Mouse (Mus musculus) midbrain, postnatal 0 days (tissue): ENCODE measurements at regions not wholly inside any gene's neighbourhood (a gene's known extent, or its start where the extent isn't known, plus 50 kb on each side); places are given as distances from the start of the nearest gene placed in this dataset.

Experiments
- ATAC-seq: fragments of 200-750 bp; cut with Nextera tagmentation; 2 replicates; pipeline ENCODE4 v1.8.0; 2017; ENCODE audit warnings: moderate number of reproducible peaks, mild to moderate bottlenecking, moderate TSS enrichment, moderate library complexity; ENCODE audit not compliant: low FRiP score
- DNase-seq: peaks from one replicate; pipeline ENCODE4 v3.0.0-alpha.2; 2015; ENCODE audit warnings: low spot score
- H3K27ac ChIP-seq: fragments of 300-500 bp; sonication (generic); 2 replicates; pipeline ENCODE4 v1.5.1; 2014; ENCODE audit warnings: low read depth, mild to moderate bottlenecking, low read length, mixed read lengths
- H3K27me3 ChIP-seq: fragments of 300-500 bp; sonication (generic); 2 replicates; pipeline ENCODE4 v1.6.1; 2014; ENCODE audit warnings: low read length, control low read depth, mixed read lengths; ENCODE audit not compliant: insufficient read depth
- H3K36me3 ChIP-seq: fragments of 300-500 bp; sonication (generic); 2 replicates; pipeline ENCODE4 v1.6.1; 2014; ENCODE audit warnings: low read length, control low read depth, mixed read lengths; ENCODE audit not compliant: insufficient read depth
- H3K4me1 ChIP-seq: fragments of 300-500 bp; sonication (generic); 2 replicates; pipeline ENCODE4 v1.6.1; 2014; ENCODE audit warnings: mild to moderate bottlenecking, control low read depth, antibody characterized with exemption, low read length, mixed read lengths; ENCODE audit not compliant: insufficient read depth
- H3K4me2 ChIP-seq: fragments of 300-500 bp; sonication (generic); 2 replicates; pipeline ENCODE4 v1.6.1; 2014; ENCODE audit warnings: low read depth, mild to moderate bottlenecking, low read length, mixed read lengths; ENCODE audit not compliant: poor library complexity, severe bottlenecking
- H3K4me3 ChIP-seq: fragments of 300-500 bp; sonication (generic); 2 replicates; pipeline ENCODE4 v1.5.1; 2014; ENCODE audit warnings: low read depth, mild to moderate bottlenecking, low read length, moderate library complexity
- H3K9ac ChIP-seq: fragments of 300-500 bp; sonication (generic); replicated peaks from 2 replicates; pipeline ENCODE4 v1.6.1; 2014; ENCODE audit warnings: mild to moderate bottlenecking, low read length, moderate library complexity, mixed read lengths; ENCODE audit not compliant: poor library complexity, severe bottlenecking
- H3K9me3 ChIP-seq: fragments of 300-500 bp; sonication (generic); 2 replicates; pipeline ENCODE4 v1.6.1; 2016; ENCODE audit warnings: low read length, control low read depth
- CTCF ChIP-seq: IDR thresholded peaks from 2 replicates; pipeline ENCODE4 v1.5.1; 2016; ENCODE audit warnings: antibody characterized with exemption, mild to moderate bottlenecking
- WGBS: fragments of 180-500 bp; shearing (Covaris S2); extraction: QIAGEN DNeasy Blood & Tissue Kit; methylation state at CpG from one replicate; pipeline ENCODE4 v1.1.7; 2014; 5-methylcytosine and 5-hydroxymethylcytosine counted together

DNA sequence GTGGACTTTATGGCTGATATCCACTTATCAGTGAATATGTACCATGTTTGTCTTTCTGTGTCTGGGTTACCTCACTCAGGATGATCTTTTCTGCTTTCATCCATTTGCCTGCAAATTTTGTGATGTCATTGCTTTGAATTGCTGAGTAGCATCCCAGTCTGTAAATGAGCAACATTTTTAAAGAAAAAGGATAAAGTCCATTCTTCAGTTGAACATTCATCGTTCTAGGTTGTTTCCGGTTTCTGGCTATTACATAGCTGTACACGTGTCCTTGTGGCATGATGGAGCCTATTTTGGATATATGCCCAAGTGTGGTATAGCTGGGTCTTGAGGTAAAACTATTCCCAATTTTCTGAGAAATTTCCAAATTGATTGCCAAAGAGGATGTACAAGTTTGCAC is 107.9 kb upstream of the Ccdc122 start:
- H3K9me3 ChIP-seq: no peaks in the 10 kb centered on the region
- WGBS: 93% methylated on average over 3 of the region's 3 CpGs

DNA sequence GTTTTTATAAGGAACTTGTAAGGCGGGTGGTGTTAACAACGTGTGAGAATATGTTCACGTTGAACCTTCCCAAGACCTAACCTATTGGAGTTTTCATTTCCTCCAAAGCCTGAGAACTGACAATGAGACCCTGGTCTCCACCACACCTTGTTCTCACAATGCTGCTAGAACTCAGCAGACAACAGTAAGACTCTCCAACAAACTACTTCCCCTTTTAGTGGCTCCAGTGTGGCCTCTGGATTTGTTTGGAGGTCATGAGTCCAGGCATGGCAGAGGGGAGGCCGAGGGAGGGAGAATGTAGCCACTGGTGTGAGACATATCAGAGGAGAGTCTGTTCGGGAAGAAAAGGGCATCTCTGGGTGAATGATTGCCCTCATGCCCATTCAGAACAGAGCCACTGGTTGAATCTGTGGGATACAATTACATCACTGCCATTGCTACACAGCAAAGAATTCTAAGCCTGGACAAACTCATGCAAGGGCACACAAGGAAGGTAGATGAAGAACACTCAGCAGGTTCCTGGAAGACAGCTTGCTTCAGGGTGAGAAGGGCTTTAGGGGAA is 109.2 kb upstream of the Ccdc122 start:
- Histone ChIP-seq H3K36me3 (no peaks in the 10 kb centered on the region), H3K9me3 (no peaks in the 10 kb centered on the region), H3K9ac (no peak overlapping the region), H3K27me3 (no peaks in the 10 kb centered on the region), H3K4me1 (peaks cover 6% of the 10 kb centered on the region; the same call in 1 of the 2 replicates), H3K4me3 (no peak overlapping the region), H3K27ac (no peak overlapping the region), H3K4me2 (no peak overlapping the region)
- ATAC-seq: no peak
- WGBS: 74% methylated on average over 5 of the region's 5 CpGs
- TF ChIP-seq CTCF: no peak
- DNase-seq: no peak

More for the DNA sequence above, 107.9 kb upstream of the Ccdc122 start:
- ATAC-seq: no peak
- no peak for DNase-seq
- H3K27ac ChIP-seq: no peak overlapping the region
- no peak overlapping the region for H3K9ac ChIP-seq
- H3K36me3 ChIP-seq: no peaks in the 10 kb centered on the region
- H3K4me3 ChIP-seq: no peak overlapping the region
- no peak overlapping the region for H3K4me2 ChIP-seq
- no peaks in the 10 kb centered on the region for H3K27me3 ChIP-seq
- no peak for TF ChIP-seq CTCF
- peaks cover 6% of the 10 kb centered on the region; the same call in 1 of the 2 replicates for H3K4me1 ChIP-seq

DNA sequence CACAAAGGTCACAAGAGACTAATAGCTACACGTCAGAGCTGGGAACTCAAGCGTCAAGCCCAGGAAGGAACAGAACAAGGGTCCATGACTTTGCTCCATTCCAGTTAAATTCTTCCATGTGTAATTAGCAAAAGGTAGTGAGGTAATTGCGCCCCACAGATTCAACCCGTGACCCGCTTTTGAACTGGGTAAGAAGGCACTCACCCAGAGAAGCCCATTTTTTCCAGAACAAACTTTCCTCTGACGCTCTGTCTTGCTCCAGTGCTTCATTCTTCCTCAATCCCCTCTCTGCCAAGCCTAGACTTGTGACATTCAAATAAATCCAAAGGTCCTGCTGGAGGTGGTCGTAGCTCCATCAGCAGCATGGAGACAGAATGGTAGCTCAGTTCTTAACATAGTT is 110.2 kb upstream of the Ccdc122 start:
- no peaks in the 10 kb centered on the region for H3K9me3 ChIP-seq
- H3K9ac ChIP-seq: no peak overlapping the region
- H3K36me3 ChIP-seq: no peaks in the 10 kb centered on the region
- DNase-seq (no peak), ATAC-seq (no peak)
- no peaks in the 10 kb centered on the region for H3K27me3 ChIP-seq
- H3K4me2 ChIP-seq: no peak overlapping the region
- 87% methylated on average over 7 of the region's 7 CpGs for WGBS
- no peak overlapping the region for H3K27ac ChIP-seq
- H3K4me1 ChIP-seq: peaks cover 6% of the 10 kb centered on the region; the same call in 1 of the 2 replicates
- no peak overlapping the region for H3K4me3 ChIP-seq
- no peak for TF ChIP-seq CTCF

DNA sequence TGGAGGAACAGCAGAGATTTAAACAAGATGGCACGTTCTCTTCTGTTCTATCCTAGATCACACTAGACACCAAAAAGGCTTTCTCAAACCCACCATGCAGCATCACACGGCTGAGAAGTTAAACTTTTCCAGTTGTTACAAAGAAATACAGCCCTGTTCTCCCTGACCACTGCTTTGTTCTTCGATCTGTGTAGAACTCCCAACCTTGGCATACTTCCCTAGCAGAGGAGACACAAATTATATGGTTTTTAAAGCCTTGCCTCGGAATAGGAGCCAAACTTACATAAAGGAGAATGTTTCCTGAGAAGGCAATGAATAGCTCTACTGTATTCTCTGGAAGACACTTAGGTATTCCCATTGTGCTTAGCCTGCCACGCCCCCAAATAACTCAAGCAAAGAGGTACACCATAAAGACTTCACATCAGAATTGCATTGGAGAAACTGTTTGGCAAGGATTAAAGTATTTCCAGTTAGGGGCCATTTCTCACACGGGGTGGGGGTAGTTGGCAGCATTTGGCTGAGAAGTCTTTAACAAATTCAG is 114.1 kb upstream of the Ccdc122 start:
- no peak for TF ChIP-seq CTCF
- Histone ChIP-seq H3K27me3 (no peaks in the 10 kb centered on the region), H3K36me3 (no peaks in the 10 kb centered on the region), H3K4me1 (no peaks in the 10 kb centered on the region), H3K4me2 (no peak overlapping the region), H3K27ac (no peak overlapping the region), H3K4me3 (no peak overlapping the region), H3K9me3 (no peaks in the 10 kb centered on the region), H3K9ac (no peak overlapping the region)
- 71% methylated on average over 6 of the region's 6 CpGs for WGBS
- DNase-seq (no peak), ATAC-seq (no peak)

DNA sequence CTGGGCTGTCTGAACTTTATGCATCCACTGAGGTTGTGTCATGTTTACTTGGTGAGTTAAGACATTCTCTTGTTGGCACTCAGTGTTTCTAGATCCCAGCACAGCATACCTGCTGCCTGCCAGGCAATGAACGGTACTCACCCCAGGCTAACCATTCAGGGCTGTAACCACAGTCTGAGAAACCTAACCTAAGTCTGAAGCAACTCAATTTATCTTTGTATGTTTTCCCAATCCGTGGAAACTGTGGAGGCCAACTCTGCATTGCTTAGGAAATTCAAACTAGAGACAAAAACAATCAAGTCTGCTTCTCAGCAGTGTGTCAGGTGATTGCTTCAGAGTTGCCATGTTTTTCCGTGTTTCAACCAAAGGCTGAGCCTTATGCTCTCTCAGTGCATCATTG is 118.5 kb upstream of the Ccdc122 start:
- no peak overlapping the region for H3K27ac ChIP-seq
- H3K27me3 ChIP-seq: no peaks in the 10 kb centered on the region
- H3K4me1 ChIP-seq: no peaks in the 10 kb centered on the region
- no peak for ATAC-seq
- 82% methylated on average over 3 of the region's 3 CpGs for WGBS
- H3K36me3 ChIP-seq: no peaks in the 10 kb centered on the region
- H3K9me3 ChIP-seq: no peaks in the 10 kb centered on the region
- no peak overlapping the region for H3K4me3 ChIP-seq
- no peak for DNase-seq
- no peak overlapping the region for H3K4me2 ChIP-seq
- H3K9ac ChIP-seq: no peak overlapping the region
- no peak for TF ChIP-seq CTCF

DNA sequence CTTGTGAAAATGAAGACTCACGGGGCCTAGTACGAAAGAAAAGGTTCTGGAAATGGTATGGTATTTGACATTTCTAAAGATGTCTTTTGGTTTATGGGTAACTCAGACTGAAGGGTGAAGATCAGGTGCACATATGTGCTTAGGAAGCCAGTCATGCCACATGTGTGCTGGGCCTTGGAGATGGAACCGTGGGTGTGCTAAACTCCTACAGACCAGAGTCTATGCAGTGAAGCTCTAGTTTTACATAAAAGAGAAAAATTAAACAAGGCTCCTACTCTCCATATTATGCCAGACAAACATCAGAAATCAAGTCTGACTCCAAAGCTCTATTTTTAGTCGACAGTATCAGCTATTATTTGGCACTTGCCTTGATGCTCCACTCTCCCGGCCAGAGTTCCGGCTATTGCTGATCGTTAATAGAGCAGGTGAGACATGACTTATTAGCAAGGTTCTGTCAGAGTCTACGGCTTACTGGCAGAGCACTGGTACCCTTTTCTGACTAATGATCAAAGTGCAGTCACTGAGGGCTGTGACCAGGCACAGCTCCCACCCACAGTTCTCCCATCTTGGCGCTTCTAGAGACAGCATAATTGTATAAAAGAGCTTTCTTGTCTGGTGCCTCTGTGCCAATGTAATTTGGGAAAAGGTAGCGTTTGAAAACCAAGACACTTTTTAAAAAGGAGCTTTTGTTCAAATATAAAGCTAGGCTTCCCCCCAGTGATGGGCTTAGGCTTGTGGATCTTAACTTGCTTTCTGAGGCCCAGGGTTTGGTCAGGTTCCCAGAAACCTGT is 119.2 kb upstream of the Ccdc122 start:
- H3K27me3 ChIP-seq: no peaks in the 10 kb centered on the region
- H3K4me3 ChIP-seq: no peak overlapping the region
- ATAC-seq: no peak
- H3K4me1 ChIP-seq: no peaks in the 10 kb centered on the region
- H3K9ac ChIP-seq: no peak overlapping the region
- no peaks in the 10 kb centered on the region for H3K36me3 ChIP-seq
- DNase-seq: no peak
- no peak overlapping the region for H3K4me2 ChIP-seq
- WGBS: 70% methylated on average over 10 of the region's 10 CpGs
- TF ChIP-seq CTCF: no peak
- no peak overlapping the region for H3K27ac ChIP-seq
- no peaks in the 10 kb centered on the region for H3K9me3 ChIP-seq
